Mouse (Mus musculus) bone marrow macrophage, adult 2 months (primary cell): ENCODE results near the gene Vps8. TPM values are rescaled to one million over a fixed set of nuclear protein-coding genes. Genes with fewer than 3 reads are reported as not detected.
A peak's percentile ranks its signal among the peaks of the same experiment; 100 is the strongest.

Experiments
- H3K27ac ChIP-seq: 2 replicates; pipeline ENCODE4 v1.5.1; 2012; ENCODE audit warnings: low read depth, low read length; ENCODE audit not compliant: insufficient read depth
- H3K4me1 ChIP-seq: 2 replicates; pipeline ENCODE4 v1.6.1; 2012; ENCODE audit warnings: low read length; ENCODE audit not compliant: control insufficient read depth, insufficient read depth
- H3K4me3 ChIP-seq: 2 replicates; pipeline ENCODE4 v1.5.1; 2012; ENCODE audit warnings: mild to moderate bottlenecking, low read length, moderate library complexity; ENCODE audit not compliant: insufficient read depth
- CTCF ChIP-seq: IDR thresholded peaks from 2 replicates; pipeline ENCODE4 v1.5.1; 2012; ENCODE audit warnings: low read depth, mild to moderate bottlenecking, low read length, moderate library complexity
- POLR2A ChIP-seq: IDR thresholded peaks from 2 replicates; pipeline ENCODE4 v1.6.1; 2012; ENCODE audit warnings: mild to moderate bottlenecking, low read depth, low read length, borderline replicate concordance
- polyA plus RNA-seq: library from polyadenylated mRNA; stranded (reverse); fragments of >200 nt; gene quantifications from 2 replicates; pipeline ENCODE4 v1.2.4, GENCODE M21; 2012; ENCODE audit not compliant: missing spikeins, insufficient read depth, insufficient read length

The Vps8 gene
- polyA plus RNA-seq, 1 experiment, result 19.8 TPM

DNA sequence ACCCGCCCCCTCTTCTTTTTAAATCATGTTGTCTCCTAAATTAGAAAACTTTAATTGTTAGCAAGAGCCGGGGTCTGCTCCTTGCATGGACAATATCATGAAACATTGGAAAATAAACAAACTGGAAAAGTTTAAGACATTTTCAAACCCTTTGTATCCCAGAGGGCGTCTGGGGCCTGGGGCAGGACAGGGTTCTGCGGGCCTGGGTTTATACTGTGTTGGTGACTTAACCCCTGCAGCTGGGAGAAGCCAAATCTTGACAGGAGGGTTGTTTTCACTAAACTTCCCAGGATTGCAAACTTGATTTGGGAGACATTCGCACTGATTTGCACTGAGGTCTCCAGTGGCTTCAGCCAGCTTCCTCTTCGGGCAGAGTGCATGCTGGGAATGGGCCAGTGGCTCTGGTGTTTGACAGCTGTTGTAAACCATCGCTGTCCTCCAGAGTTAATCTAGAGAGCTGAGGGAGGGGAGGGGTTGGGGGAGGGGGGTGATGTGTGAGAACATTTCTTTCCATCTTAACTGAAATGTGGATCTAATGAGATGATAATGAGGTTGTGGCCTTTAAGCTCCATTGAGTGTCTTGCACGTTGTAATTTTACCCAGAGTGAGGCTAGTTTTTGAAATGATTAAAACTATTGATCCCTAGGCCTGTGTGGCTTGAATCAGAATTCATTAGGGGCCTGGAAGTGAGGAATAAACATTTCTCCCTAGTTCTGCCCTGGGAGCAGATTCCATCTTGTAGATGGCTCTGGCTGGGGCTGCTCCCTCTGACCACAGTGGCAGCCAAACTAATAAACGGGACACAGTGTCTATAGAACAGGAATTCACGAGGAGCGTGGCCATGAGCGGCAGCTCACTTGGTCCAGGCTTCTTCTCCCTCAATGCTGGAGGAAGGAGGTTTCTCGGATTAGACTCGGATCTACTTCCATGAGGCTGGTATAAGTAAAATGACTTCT, 36.7 kb upstream of the Vps8 start:
- Histone ChIP-seq H3K4me1 (peaks cover 33% of the 10 kb centered on the region), H3K4me3 (no peak overlapping the region), H3K27ac (no peak overlapping the region)
- no peak for TF ChIP-seq CTCF
- no peak for TF ChIP-seq POLR2A

DNA sequence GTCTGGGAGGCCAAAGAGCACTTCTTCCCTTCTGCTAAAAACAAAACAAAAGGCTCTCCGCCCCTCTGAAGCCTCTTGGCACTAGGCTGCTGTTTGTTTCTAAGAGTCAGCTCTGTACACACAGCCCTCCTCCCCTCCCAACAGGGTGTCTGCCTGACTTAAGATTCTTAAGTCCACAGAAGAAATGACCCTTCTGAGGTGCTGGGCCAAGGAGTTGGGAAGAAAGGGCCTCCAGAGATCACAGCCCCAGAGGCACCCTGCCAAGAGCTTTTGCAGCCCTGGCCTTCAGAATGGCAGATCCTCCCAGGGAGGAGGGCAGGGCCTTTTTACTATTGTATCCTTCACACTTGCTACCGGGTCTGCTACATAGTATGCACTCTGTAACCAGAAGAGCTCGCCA, 33.6 kb upstream of the Vps8 start:
- Histone ChIP-seq H3K4me3 (no peak overlapping the region), H3K27ac (0 out of 2 replicates have a peak overlapping the region, but pooled peaks have one; percentile 4), H3K4me1 (peaks cover 11% of the 10 kb centered on the region)
- TF ChIP-seq CTCF (no peak), POLR2A (no peak)

DNA sequence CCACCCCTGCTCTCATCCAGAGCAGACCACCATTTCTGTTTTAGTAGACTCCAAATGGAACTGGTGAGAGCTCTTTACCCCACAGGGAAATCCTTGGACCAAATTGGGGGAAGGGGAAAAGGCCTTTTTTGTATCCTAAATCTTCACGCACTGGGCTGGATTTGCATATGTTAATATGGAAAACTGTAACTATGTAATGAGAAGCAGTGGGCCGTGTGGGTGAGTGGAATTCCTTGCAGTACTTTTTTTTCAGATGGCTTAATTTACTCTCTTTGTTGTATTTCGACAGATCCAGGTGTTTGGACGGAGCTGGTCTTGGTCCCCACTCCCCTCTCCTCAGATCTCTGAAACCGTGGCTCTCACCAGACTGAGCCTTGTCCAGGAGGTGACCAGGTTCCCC, 32.2 kb upstream of the Vps8 start:
- TF ChIP-seq POLR2A (no peak), CTCF (no peak)
- Histone ChIP-seq H3K4me1 (peaks cover 9% of the 10 kb centered on the region), H3K4me3 (no peak overlapping the region), H3K27ac (no peak overlapping the region)

DNA sequence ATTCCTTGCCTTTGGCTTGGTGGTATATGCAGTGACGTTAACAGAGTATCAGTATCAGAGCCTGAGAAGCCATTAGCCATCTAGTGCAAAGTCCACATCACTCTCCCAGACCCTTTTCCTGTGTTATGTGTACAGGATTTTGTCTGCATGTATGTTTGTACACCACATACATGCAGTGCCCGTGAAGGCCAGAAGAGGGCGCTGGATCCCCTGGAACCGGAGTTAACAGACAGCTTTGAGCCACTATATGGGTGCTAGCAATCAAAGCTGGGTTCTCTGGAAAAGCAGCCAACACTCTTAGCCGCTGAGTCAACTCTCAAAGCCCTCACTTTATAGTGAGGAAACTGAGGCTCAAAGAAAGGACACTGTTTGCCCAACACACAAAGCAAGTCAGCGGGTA, 30.8 kb upstream of the Vps8 start:
- TF ChIP-seq POLR2A (no peak), CTCF (peak; percentile 58)
- no peak overlapping the region for H3K27ac ChIP-seq
- H3K4me3 ChIP-seq, result no peak overlapping the region
- peaks cover 10% of the 10 kb centered on the region for H3K4me1 ChIP-seq

DNA sequence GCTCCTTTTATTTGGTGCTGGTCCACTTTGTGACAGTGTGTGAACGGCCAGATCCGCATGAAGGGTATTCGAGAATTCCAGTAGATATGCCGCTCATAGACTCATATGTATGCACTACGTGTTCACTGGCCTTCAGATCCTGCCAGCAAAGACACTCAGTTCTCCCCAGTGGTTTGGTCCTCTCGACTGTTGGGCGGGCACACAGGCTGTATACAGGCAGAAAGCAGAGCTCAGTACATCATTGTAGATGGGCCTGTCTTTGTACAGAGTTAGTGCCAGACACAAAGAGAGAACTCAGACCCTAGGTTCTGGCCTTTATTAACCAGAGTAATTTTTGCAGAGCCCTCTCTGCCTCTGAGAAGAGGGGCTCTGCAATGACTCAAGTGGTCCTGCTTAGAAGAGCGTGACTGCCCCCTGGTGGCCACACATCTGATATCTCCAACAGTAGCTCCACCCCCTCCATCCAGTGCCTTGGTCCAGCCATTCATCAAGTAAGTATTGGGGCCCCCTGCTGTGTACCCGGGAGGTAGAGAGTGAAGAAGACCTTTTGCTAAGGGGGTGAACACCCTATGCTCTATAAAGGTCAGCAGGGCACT, 30.3 kb upstream of the Vps8 start:
- Histone ChIP-seq H3K4me3 (no peak overlapping the region), H3K4me1 (peaks cover 10% of the 10 kb centered on the region), H3K27ac (no peak overlapping the region)
- TF ChIP-seq CTCF, result peak; percentile 87
- no peak for TF ChIP-seq POLR2A

DNA sequence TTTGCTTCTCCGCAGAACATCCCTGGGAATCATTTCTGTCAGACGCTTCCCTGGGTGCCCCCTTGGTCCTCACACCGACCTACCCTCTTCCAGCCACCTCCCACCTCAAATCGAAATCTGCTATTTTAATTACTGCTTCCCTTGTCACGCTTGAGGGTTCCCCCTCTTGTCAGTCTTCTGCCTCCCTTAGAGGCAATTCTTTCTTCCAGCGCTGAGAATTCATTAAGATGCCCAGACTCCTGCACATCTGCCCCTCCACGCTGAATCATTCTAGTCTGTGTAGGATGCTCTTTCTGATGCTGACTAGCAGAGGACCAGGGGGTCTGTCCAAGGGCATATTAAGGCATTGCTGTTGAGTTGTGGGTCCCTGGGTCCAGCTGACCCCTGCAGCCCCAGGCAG, 27.4 kb upstream of the Vps8 start:
- Histone ChIP-seq H3K27ac (no peak overlapping the region), H3K4me3 (no peak overlapping the region), H3K4me1 (peaks cover 16% of the 10 kb centered on the region)
- TF ChIP-seq POLR2A (no peak), CTCF (no peak)

DNA sequence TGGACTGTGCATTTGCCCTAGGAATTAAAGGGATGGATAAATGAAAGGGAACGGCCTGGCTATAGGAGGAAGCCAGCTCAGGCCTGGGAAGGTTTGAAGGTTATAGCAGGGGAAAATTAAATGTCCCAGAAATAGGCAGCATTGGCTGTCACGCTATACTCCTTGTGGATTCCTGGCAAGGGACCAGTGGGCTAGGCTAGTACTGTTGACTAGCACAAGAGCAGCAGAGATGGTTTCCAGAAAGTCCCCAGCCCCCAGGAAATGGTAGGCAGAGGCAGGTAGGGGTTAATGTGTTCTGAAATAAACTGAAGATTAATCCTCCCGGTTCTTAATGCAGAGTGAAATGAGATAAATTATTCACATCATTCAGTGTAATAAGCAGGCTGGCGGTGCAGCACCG, 25.2 kb upstream of the Vps8 start:
- Histone ChIP-seq H3K27ac (no peak overlapping the region), H3K4me1 (peaks cover 21% of the 10 kb centered on the region), H3K4me3 (no peak overlapping the region)
- TF ChIP-seq CTCF, result no peak
- TF ChIP-seq POLR2A, result no peak

DNA sequence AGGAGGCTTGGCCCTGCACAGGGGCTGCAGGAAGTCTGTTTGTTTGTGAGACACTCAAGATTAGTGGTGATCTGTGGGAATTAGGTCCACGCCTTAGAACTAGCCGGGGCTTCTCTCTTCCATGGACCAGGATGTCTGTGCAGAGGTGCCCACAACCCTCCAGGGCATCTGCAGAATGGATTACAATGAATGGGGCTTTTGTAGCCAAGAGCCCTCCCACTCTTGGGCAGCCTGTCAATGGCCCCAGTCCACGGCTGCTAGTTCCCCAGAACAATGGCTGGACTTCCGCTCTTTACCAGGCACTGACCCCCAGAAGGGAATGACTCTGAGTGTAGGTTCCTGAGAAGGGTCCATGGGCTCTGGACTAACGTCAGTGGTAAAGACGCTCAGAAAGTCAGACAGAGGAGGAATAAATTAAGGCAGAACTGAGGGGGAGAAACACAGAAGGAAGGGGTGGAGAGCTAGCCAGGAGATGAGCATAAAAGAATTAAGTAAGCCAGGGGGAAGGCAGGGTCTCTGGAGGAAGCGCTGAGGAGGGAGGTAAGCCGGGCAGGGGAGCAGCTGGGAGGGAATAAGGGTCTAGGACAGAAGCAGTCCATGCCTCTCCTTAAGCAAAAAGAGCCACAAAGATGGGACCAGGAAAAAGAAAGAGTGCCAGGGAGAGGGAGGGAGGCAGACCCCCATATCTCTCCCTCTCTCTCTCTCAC, 24.4 kb upstream of the Vps8 start:
- Histone ChIP-seq H3K27ac (no peak overlapping the region), H3K4me1 (peaks cover 27% of the 10 kb centered on the region), H3K4me3 (no peak overlapping the region)
- TF ChIP-seq CTCF, result no peak
- no peak for TF ChIP-seq POLR2A

DNA sequence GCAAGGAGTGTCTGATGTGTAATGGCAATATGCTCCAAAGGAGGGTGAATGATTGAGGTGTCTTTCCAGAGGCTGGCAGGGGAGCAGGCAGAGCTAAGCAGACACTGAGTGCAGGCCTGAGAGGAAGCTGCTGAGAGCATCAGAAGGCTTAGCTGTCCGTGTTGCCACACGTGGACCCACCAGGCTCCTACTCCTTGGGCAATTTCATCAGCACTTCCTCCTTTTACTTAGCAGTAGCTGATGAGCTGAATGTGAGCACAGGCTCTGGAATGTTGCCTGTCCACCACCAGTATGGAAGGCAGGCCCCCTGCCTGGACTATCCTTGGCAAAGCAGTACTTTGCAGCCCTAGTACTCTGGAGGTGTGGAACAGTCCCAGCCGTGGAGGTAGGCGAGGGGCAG, 23.0 kb upstream of the Vps8 start:
- H3K4me1 ChIP-seq, result peaks cover 30% of the 10 kb centered on the region
- TF ChIP-seq CTCF, result no peak
- no peak for TF ChIP-seq POLR2A
- no peak overlapping the region for H3K27ac ChIP-seq
- H3K4me3 ChIP-seq, result no peak overlapping the region
